Mouse (Mus musculus): ENCODE measurements at regions not wholly inside any gene's neighbourhood (a gene's known extent, or its start where the extent isn't known, plus 50 kb on each side); places are given as distances from the start of the nearest gene placed in this dataset.

DNA sequence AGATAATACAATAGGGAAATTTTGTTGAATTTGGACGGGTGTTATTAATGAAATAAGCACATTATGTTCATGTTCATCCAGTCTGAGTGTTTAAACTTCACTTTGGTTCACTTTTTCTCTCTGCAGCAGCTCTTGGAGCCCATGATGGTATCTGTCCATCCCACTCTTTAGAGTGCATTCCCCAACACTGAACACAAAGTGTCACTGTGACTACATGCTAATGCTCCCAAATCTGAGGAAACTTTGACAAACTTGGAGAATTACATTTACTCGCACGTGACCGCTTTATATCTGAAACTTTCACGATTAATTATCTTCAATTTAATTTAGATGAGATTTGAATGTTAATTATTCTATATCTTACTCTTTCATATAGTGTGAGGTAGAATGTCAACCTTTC lies 250.8 kb downstream of the Pou4f1 start:
- Histone ChIP-seq H3K27me3 (replicated peaks; ENCODE audit: control insufficient read depth, insufficient read depth, low read length) (no peaks in the 10 kb centered on the region), H3K36me3 (ENCODE audit: control insufficient read depth, insufficient read depth) (no peaks in the 10 kb centered on the region), H3K4me1 (replicated peaks; ENCODE audit: control insufficient read depth, insufficient read depth, low read length) (no peaks in the 10 kb centered on the region), H3K27ac (ENCODE audit: low read depth, low read length) (no peak overlapping the region), H3K9me3 (ENCODE audit: control insufficient read depth) (no peaks in the 10 kb centered on the region), H3K9ac (ENCODE audit: low read depth, low read length) (no peak overlapping the region), H3K4me3 (ENCODE audit: low read depth, low read length) (no peak overlapping the region), H3K4me2 (replicated peaks; ENCODE audit: low read depth) (no peak overlapping the region)
- 80% methylated on average over 5 of the region's 5 CpGs for WGBS
- TF ChIP-seq CTCF (IDR thresholded peaks at IDR 0.05; ENCODE audit: low read depth): no peak; the same call in 1 of the 2 replicates
- ATAC-seq: no peak

DNA sequence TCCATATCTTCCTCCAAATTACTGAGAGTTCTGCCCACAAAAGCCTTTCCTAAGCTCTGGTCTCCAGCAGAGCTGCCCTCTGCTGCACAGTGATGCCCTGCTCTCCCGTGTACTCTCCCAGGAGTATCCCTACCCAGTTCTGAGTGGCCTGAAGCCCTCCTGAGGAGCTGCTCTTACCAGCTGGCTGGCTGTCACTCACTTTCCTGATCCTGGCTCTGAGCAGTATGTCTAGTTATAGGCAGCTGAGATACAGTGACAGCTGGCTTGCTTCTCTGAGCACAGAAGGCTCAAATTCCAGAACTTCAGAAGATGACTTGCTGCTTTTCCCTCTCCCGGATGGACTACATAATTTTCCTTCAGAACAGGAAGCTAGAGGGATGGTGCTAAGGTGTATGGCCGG lies 257.1 kb downstream of the Pou4f1 start:
- ATAC-seq: no peak
- Histone ChIP-seq H3K27ac (ENCODE audit: low read depth, low read length) (no peak overlapping the region), H3K4me2 (replicated peaks; ENCODE audit: low read depth) (no peak overlapping the region), H3K9ac (ENCODE audit: low read depth, low read length) (no peak overlapping the region), H3K27me3 (replicated peaks; ENCODE audit: control insufficient read depth, insufficient read depth, low read length) (no peaks in the 10 kb centered on the region), H3K4me3 (ENCODE audit: low read depth, low read length) (no peak overlapping the region), H3K4me1 (replicated peaks; ENCODE audit: control insufficient read depth, insufficient read depth, low read length) (no peaks in the 10 kb centered on the region), H3K36me3 (ENCODE audit: control insufficient read depth, insufficient read depth) (no peaks in the 10 kb centered on the region), H3K9me3 (ENCODE audit: control insufficient read depth) (no peaks in the 10 kb centered on the region)
- WGBS: 61% methylated on average over 3 of the region's 3 CpGs
- no peak for TF ChIP-seq CTCF (IDR thresholded peaks at IDR 0.05; ENCODE audit: low read depth)

DNA sequence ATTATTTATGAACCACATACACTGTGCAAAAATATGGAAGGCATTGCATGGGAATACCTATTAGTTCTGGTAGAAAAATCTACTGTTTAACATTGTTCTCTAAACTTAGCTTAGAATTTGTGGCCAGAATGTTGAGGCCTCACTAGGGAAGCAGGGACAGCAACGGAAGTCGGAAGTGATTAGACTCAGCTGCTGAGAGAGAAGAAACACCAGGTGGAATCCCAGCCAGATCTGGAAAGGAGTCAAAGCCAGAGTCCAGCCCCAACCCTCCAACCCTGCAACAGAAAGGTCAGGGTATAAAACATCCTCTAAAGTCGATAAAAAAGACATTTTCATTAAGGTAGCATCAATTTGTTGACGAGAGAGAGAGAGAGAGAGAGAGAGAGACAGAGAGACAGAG lies 258.9 kb downstream of the Pou4f1 start:
- ATAC-seq: no peak

DNA sequence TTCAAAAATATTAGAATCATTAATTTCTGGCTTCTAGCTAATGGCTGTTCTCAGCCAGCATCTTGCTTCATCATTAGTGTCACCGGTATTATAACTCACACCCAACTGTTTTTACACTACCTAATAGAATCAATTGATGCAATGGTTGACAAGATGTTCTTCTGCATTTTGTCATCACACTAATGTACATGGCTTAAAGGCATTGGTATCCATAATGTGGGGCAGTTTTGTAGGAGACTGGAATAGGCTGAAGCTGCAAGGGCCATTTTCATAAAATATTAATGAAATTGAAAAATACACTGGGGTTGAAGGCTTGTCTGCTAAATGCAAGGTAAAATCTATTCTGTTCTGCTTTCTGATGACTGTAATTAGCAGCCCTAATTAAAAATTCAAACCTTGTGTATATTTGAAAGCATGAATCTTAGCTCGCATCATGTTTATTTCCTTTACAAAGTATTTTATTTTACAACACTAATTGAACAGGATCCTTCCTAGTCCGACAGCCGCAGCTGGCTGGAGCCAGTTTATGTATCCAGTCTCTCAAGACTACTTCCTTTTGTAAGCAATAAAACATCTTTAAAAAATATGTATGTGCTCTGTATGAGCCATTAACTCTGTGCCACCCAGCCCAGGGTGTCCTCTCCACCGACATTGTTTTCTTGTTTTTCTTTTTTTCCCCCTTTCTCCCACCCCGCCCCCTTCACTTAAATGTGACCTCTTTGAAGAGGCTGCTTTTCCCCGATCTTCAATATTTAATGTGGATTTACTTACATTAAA lies 259.6 kb downstream of the Pou4f1 start:
- 71% methylated on average over 7 of the region's 7 CpGs for WGBS
- ATAC-seq: no peak
- H3K36me3 ChIP-seq (ENCODE audit: control insufficient read depth, insufficient read depth): no peaks in the 10 kb centered on the region

More for the DNA sequence above, 258.9 kb downstream of the Pou4f1 start:
- H3K4me1 ChIP-seq (replicated peaks; ENCODE audit: control insufficient read depth, insufficient read depth, low read length): no peaks in the 10 kb centered on the region
- no peak overlapping the region for H3K9ac ChIP-seq (ENCODE audit: low read depth, low read length)
- no peak overlapping the region for H3K4me3 ChIP-seq (ENCODE audit: low read depth, low read length)
- no peaks in the 10 kb centered on the region for H3K27me3 ChIP-seq (replicated peaks; ENCODE audit: control insufficient read depth, insufficient read depth, low read length)
- no peaks in the 10 kb centered on the region for H3K36me3 ChIP-seq (ENCODE audit: control insufficient read depth, insufficient read depth)
- no peak overlapping the region for H3K27ac ChIP-seq (ENCODE audit: low read depth, low read length)
- TF ChIP-seq CTCF (IDR thresholded peaks at IDR 0.05; ENCODE audit: low read depth): no peak
- whole genome bisulfite sequencing: 48% methylated on average over 4 of the region's 4 CpGs
- no peaks in the 10 kb centered on the region for H3K9me3 ChIP-seq (ENCODE audit: control insufficient read depth)
- no peak overlapping the region for H3K4me2 ChIP-seq (replicated peaks; ENCODE audit: low read depth)

DNA sequence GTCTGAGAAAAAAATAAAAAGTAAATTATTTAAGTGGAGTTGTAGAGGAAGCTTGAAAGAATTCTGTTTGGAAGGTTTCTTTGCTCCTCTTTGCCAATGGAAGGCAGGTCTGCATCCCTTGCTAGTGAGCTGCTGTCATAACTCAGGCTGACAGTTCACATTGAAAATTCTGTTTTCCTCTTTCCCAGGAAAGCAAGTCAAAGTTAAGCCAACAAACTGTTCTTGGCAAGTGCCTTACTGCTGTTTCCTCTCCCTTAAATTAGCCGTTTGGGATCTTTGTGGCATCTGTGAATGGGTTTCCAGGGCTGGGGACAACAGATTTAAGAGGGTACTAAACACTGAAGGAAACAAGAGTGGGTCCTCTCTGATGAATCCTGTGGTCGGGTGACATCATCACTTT lies 261.2 kb downstream of the Pou4f1 start:
- Histone ChIP-seq H3K9me3 (ENCODE audit: control insufficient read depth) (no peaks in the 10 kb centered on the region), H3K27me3 (replicated peaks; ENCODE audit: control insufficient read depth, insufficient read depth, low read length) (no peaks in the 10 kb centered on the region), H3K9ac (ENCODE audit: low read depth, low read length) (no peak overlapping the region), H3K27ac (ENCODE audit: low read depth, low read length) (no peak overlapping the region), H3K36me3 (ENCODE audit: control insufficient read depth, insufficient read depth) (no peaks in the 10 kb centered on the region), H3K4me1 (replicated peaks; ENCODE audit: control insufficient read depth, insufficient read depth, low read length) (no peaks in the 10 kb centered on the region), H3K4me3 (ENCODE audit: low read depth, low read length) (no peak overlapping the region), H3K4me2 (replicated peaks; ENCODE audit: low read depth) (no peak overlapping the region)
- WGBS: 54% methylated on average over 2 of the region's 2 CpGs
- ATAC-seq: no peak
- no peak for TF ChIP-seq CTCF (IDR thresholded peaks at IDR 0.05; ENCODE audit: low read depth)

More for the DNA sequence above, 259.6 kb downstream of the Pou4f1 start:
- Histone ChIP-seq H3K9me3 (ENCODE audit: control insufficient read depth) (no peaks in the 10 kb centered on the region), H3K4me2 (replicated peaks; ENCODE audit: low read depth) (no peak overlapping the region), H3K27me3 (replicated peaks; ENCODE audit: control insufficient read depth, insufficient read depth, low read length) (no peaks in the 10 kb centered on the region), H3K27ac (ENCODE audit: low read depth, low read length) (no peak overlapping the region), H3K4me1 (replicated peaks; ENCODE audit: control insufficient read depth, insufficient read depth, low read length) (no peaks in the 10 kb centered on the region), H3K4me3 (ENCODE audit: low read depth, low read length) (no peak overlapping the region), H3K9ac (ENCODE audit: low read depth, low read length) (no peak overlapping the region)
- no peak for TF ChIP-seq CTCF (IDR thresholded peaks at IDR 0.05; ENCODE audit: low read depth)

DNA sequence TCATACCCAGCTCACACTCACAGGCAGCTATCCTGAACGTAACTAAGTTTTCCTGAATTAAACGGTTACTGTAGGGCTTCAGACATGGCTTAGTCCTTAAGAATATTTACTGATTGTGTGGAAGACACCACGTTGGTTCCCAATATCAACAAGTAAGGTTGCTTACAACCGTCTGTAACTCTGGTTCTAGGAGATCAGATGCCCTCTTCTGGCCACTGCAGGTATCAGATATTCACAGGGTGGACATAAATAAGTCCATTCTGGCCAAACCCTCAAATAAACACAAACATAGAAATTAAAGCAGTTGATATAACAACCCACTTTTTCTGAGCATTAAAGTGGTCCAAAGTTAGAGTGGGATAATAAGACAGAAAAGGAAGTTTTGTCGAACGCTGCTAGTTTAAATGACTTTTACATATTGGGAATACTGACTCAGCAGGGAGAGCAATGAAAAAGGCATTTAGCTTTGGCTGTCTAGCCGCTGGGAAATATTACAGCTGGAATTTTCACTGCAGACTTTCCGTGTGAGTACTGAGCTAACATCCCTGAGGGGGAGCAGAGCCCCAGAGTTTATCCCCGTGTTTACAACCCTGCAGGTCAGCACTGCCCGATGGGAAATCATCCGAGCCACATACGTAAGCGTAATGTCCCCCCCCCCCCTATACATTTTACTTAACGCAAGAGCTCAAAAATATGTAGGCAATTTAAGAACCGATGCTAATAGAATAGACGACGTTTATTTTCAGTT lies 264.4 kb downstream of the Pou4f1 start:
- Histone ChIP-seq H3K4me1 (replicated peaks; ENCODE audit: control insufficient read depth, insufficient read depth, low read length) (no peaks in the 10 kb centered on the region), H3K27ac (ENCODE audit: low read depth, low read length) (no peak overlapping the region), H3K27me3 (replicated peaks; ENCODE audit: control insufficient read depth, insufficient read depth, low read length) (no peaks in the 10 kb centered on the region), H3K4me3 (ENCODE audit: low read depth, low read length) (no peak overlapping the region), H3K9me3 (ENCODE audit: control insufficient read depth) (no peaks in the 10 kb centered on the region), H3K9ac (ENCODE audit: low read depth, low read length) (no peak overlapping the region), H3K4me2 (replicated peaks; ENCODE audit: low read depth) (no peak overlapping the region), H3K36me3 (ENCODE audit: control insufficient read depth, insufficient read depth) (no peaks in the 10 kb centered on the region)
- ATAC-seq: no peak
- peak; percentile 53 for TF ChIP-seq CTCF (IDR thresholded peaks at IDR 0.05; ENCODE audit: low read depth)
- 71% methylated on average over 17 of the region's 17 CpGs for WGBS
